Mouse (Mus musculus) lung, adult 2 months (tissue): ENCODE measurements around the gene Mum1. TPM values are rescaled to one million over a fixed set of nuclear protein-coding genes. Genes with fewer than 3 reads are reported as not detected.
A peak's percentile ranks its signal among the peaks of the same experiment; 100 is the strongest.
"Not testable (repeated sequence)": the region's sequence is repeated elsewhere in the genome, so short reads cannot be mapped to it uniquely, and the experiment has no call there.

Experiments used
- DNase-seq: peaks from one replicate; pipeline ENCODE4 v3.0.0; 2022
- H3K4me1 ChIP-seq: fragments of 200-500 bp; 2 replicates; pipeline ENCODE4 v1.6.1; 2011; ENCODE audit warnings: low read length; ENCODE audit not compliant: control insufficient read depth, insufficient read depth
- H3K4me3 ChIP-seq: fragments of 200-500 bp; replicated peaks from 2 replicates; pipeline ENCODE3; 2011; ENCODE audit warnings: low read depth, mild to moderate bottlenecking, control low read depth, low read length; ENCODE audit errors: extremely low read depth
- CTCF ChIP-seq: fragments of 200-500 bp; IDR thresholded peaks from 2 replicates; pipeline ENCODE4 v1.5.1; 2011; ENCODE audit warnings: mild to moderate bottlenecking, low read length, control low read depth; ENCODE audit not compliant: insufficient read depth
- POLR2A ChIP-seq: fragments of 200-500 bp; IDR thresholded peaks from 2 replicates; pipeline ENCODE4 v1.6.1; 2011; ENCODE audit warnings: low read depth, mild to moderate bottlenecking, control low read depth, low read length, borderline replicate concordance; ENCODE audit errors: extremely low read depth
- WGBS: fragments of 180-500 bp; shearing (Covaris S2); methylation state at CpG from one replicate; pipeline ENCODE4 v1.1.7; 2018; 5-methylcytosine and 5-hydroxymethylcytosine counted together
- polyA plus RNA-seq: library from polyadenylated mRNA; depleted of rRNA; stranded (reverse); fragments of >200 nt; gene quantifications from 2 replicates; pipeline ENCODE4 v1.2.3, GENCODE M21; 2012

The Mum1 gene
- polyA plus RNA-seq, 1 experiment, result 39.6 TPM

GRCm38 (mm10) chr10:80207201-80207600, 19.0 kb upstream of the Mum1 start:
- 75% methylated on average over 1 of the region's 1 CpGs for WGBS
- H3K4me3 ChIP-seq, result no peak overlapping the region
- DNase-seq, result no peak
- no peaks in the 10 kb centered on the region for H3K4me1 ChIP-seq
- TF ChIP-seq CTCF (no peak), POLR2A (no peak)

DNA sequence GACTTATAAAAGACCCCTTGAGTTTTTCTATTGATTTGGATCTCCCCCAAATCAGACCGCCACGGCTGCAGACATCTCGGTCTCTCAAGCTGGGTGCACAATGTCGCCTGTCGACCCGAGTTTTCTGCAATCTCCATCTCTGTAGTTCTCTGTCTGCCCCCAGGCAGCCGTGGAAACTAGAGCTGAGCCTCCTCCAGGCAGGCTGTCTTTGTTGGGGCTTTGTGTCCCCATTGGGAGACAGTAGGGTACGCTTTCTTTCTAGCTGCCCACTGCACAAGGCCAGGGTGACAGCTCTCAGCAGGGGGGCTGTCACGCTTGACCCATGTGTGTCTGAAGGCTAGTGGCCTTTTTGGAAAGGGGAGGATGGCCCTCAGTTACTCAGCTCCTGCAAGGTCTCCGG, 18.6 kb upstream of the Mum1 start:
- no peak for TF ChIP-seq CTCF
- TF ChIP-seq POLR2A, result no peak
- 79% methylated on average over 10 of the region's 10 CpGs for WGBS
- no peak overlapping the region for H3K4me3 ChIP-seq
- DNase-seq, result no peak
- no peaks in the 10 kb centered on the region for H3K4me1 ChIP-seq

DNA sequence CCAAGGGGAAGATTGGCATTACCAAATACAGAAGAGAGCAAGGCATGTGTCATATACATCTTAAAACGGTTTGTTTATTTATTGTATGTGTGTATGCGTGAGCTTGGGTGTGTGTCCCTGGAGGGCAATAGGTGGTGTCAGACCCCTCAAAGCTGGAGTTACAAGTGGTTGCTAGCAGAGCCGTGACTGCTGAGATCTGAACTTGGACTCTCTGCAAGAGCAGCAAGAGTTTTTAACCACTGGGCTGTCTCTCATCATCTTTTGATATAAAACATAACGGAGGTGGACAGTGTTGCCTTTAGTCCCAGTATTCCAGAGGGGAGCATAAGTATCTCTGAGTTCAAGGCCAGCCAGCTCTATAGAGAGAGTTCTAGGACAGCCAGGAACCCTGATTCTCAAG, 18.0 kb upstream of the Mum1 start:
- H3K4me3 ChIP-seq, result no peak overlapping the region
- no peak for DNase-seq
- H3K4me1 ChIP-seq, result no peaks in the 10 kb centered on the region
- 66% methylated on average over 4 of the region's 4 CpGs for WGBS
- TF ChIP-seq POLR2A, result no peak
- no peak for TF ChIP-seq CTCF

GRCm38 (mm10) chr10:80208841-80209371, 17.3 kb upstream of the Mum1 start:
- no peak for DNase-seq
- Histone ChIP-seq H3K4me3 (no peak overlapping the region), H3K4me1 (no peaks in the 10 kb centered on the region)
- 40% methylated on average over 24 of the region's 24 CpGs for WGBS
- TF ChIP-seq CTCF, result no peak
- TF ChIP-seq POLR2A, result no peak

GRCm38 (mm10) chr10:80211547-80212103, 14.6 kb upstream of the Mum1 start:
- H3K4me1 ChIP-seq, H3K4me3 ChIP-seq, DNase-seq: not testable (repeated sequence)
- 67% methylated on average over 7 of the region's 7 CpGs for WGBS

DNA sequence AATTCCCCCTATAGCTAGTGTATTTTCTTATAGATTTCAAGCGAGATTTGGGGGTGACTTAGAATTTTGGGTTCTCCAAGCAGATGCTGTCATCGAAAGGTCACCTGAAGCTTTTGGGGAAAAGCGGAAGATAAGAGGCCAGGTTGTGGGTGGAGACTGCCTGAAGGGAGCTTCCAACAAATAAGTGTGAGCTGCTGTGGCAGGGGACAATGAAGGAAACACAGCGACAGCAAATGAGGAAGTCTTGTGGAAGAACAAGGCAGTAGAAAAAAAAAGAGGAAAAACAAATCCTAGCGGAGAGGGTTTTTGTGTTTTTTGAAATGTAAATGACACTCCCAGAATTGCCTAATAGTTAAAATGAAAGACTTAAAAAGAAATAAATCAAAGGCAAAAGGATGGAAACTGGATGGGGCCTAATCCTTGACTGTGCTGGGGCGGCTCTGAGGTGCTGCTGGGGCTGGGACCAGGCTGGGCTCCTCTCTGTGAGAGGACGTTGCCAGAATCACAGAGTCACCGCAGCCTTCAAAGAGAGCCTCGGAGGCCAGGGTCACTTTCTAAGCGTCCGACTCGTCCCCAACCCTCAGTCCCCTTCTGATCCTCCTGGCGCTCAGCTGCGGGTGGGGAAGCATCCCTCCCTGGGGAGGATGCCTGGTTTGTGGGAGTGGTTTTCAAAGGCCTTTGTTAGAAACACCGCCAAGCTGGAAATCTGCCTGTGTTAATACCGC, 11.0 kb upstream of the Mum1 start:
- 44% methylated on average over 16 of the region's 16 CpGs for WGBS
- no peaks in the 10 kb centered on the region; the same call in 1 of the 2 replicates for H3K4me1 ChIP-seq
- no peak overlapping the region for H3K4me3 ChIP-seq
- no peak for DNase-seq
- TF ChIP-seq CTCF, result no peak
- no peak for TF ChIP-seq POLR2A

- no peak for TF ChIP-seq CTCF
- TF ChIP-seq POLR2A, result no peak
- H3K4me3 ChIP-seq, result no peak overlapping the region
- DNase-seq, result no peak
- no peaks in the 10 kb centered on the region; the same call in 1 of the 2 replicates for H3K4me1 ChIP-seq
- 59% methylated on average over 6 of the region's 9 CpGs for WGBS
These were observed 5.6 kb upstream of the Mum1 start for GRCm38 (mm10) chr10:80220676-80221075.

GRCm38 (mm10) chr10:80223137-80223536, 3.1 kb upstream of the Mum1 start:
- H3K4me3 ChIP-seq, DNase-seq, H3K4me1 ChIP-seq: not testable (repeated sequence)
- 63% methylated on average over 2 of the region's 2 CpGs for WGBS

GRCm38 (mm10) chr10:80226071-80226415, 191 bp upstream of the Mum1 start:
- no peak for DNase-seq
- under 1% methylated on average over 14 of the region's 14 CpGs for WGBS

DNA sequence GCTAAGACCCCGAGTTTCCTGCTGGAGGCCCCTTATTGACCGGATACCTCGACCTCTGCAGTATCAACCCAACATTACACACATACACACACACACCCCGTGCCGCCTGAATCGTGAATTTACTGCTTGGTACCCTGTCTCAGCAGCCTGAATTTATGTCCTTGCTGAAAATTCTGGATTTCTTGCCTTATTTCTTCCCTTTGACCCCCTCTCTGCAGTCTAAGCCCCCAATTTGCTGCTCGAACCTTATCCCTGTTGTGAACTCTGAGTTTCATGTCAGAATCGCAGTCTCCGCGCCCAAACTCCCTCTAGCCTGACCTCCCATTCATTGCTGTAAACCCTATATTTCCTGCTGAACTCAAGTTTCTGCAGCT, 919 bp downstream of the Mum1 start:
- DNase-seq, result no peak
- no peak for TF ChIP-seq POLR2A
- no peak for TF ChIP-seq CTCF
- H3K4me3 ChIP-seq, result peak overlapping the region; percentile 84
- peaks cover 12% of the 10 kb centered on the region for H3K4me1 ChIP-seq
- 6% methylated on average over 10 of the region's 10 CpGs for WGBS

More at GRCm38 (mm10) chr10:80226071-80226415, 191 bp upstream of the Mum1 start:
- Histone ChIP-seq H3K4me1 (peaks cover 12% of the 10 kb centered on the region), H3K4me3 (peak overlapping the region; percentile 54)
- TF ChIP-seq POLR2A (peak; percentile 76; the same call in 1 of the 2 replicates), CTCF (no peak)
